Mouse (Mus musculus): ENCODE measurements around the gene Wnt10b.
A peak's percentile ranks its signal among the peaks of the same experiment; 100 is the strongest.

GRCm38 (mm10) chr15:98737881-98738280 lies 40.1 kb downstream of the Wnt10b start:
- TF ChIP-seq POLR2A (IDR thresholded peaks at IDR 0.05; ENCODE audit: borderline replicate concordance, extremely low read depth, low read depth, low read length) (no peak), CTCF (IDR thresholded peaks at IDR 0.05; ENCODE audit: insufficient read depth, low read length) (peak; percentile 68)
